In genomic region chr9:98645750-98646149, GRCm38 (mm10) we compare ENCODE assay signal across 9 mouse cellular contexts. TPM values are rescaled to one million over a fixed set of nuclear protein-coding genes. Genes with fewer than 3 reads are reported as not detected.
A peak's percentile ranks its signal among the peaks of the same experiment; 100 is the strongest.
DNase-seq lines count a peak whose midpoint lies in the region; ATAC-seq lines count a peak whose summit lies in the region.
"Had no signal": no experiment of that assay in that cellular context is flagged by ENCODE, and none has a peak within 500 bp of the region (broad histone marks: within the 10 kb centered on the region; RNA-seq: fewer than 3 reads in every experiment).

No protein-coding gene starts in this region.

- no peaks in the 10 kb centered on the region for H3K36me3 ChIP-seq in forebrain, embryonic 13.5 days (ENCODE audit: poor library complexity, severe bottlenecking)
- H3K36me3 ChIP-seq in hindbrain, embryonic 15.5 days = no peaks in the 10 kb centered on the region

- H3K27ac ChIP-seq in forebrain, embryonic 13.5 days = no peak overlapping the region
- H3K27ac ChIP-seq in hindbrain, embryonic 15.5 days (replicated peaks) = no peak overlapping the region

- WGBS in forebrain, embryonic 13.5 days = 27% methylated on average over 4 of the region's 4 CpGs
- 21% methylated on average over 4 of the region's 4 CpGs for WGBS in hindbrain, embryonic 15.5 days

- no peak overlapping the region for H3K4me3 ChIP-seq in forebrain, embryonic 13.5 days
- H3K4me3 ChIP-seq in hindbrain, embryonic 15.5 days = no peak overlapping the region
- H3K4me3 ChIP-seq: myocyte had no signal

- peak; percentile 18 for DNase-seq in WW6 (ENCODE audit: low read depth, low spot score)
- peak; percentile 37 for DNase-seq in c-Kit-positive CD71-negative TER-119-negative erythroid progenitor cells, embryonic 14.5 days (ENCODE audit: low read depth)
- DNase-seq in layer of hippocampus, postnatal 14 days (ENCODE audit: low spot score in 2 of 2) = peak; percentile 74 to 86
- peak; percentile 86 for DNase-seq in right cerebral cortex, postnatal 4 days

- H3K4me1 ChIP-seq in forebrain, embryonic 13.5 days = no peaks in the 10 kb centered on the region
- no peaks in the 10 kb centered on the region for H3K4me1 ChIP-seq in hindbrain, embryonic 15.5 days (replicated peaks)

- H3K9ac ChIP-seq in forebrain, embryonic 13.5 days = no peak overlapping the region
- H3K9ac ChIP-seq in hindbrain, embryonic 15.5 days = no peak overlapping the region

- H3K27me3 ChIP-seq in forebrain, embryonic 13.5 days = no peaks in the 10 kb centered on the region
- H3K27me3 ChIP-seq in hindbrain, embryonic 15.5 days = no peaks in the 10 kb centered on the region

- H3K4me2 ChIP-seq in forebrain, embryonic 13.5 days = no peak overlapping the region
- H3K4me2 ChIP-seq in hindbrain, embryonic 15.5 days = no peak overlapping the region

- peak; percentile 92 for ATAC-seq in forebrain, embryonic 13.5 days
- peak; percentile 66; the same call in 1 of the 2 replicates for ATAC-seq in hindbrain, embryonic 15.5 days (ENCODE audit: low FRiP score, low read depth)
- ATAC-seq in megakaryocyte progenitor cell, adult 5-6 weeks (replicated peaks; ENCODE audit: poor library complexity) = peak; percentile 80
- ATAC-seq in activated CD4-positive, CD25-positive, alpha-beta regulatory T cell, adult 4 months = no peak

- H3K9me3 ChIP-seq in forebrain, embryonic 13.5 days (replicated peaks) = no peaks in the 10 kb centered on the region
- H3K9me3 ChIP-seq in hindbrain, embryonic 15.5 days = no peaks in the 10 kb centered on the region

RNA-seq across cellular contexts. Expression of gene Mrps22, which starts 44.3 kb away (rescaled TPM):
- 68.4 and 69.6 TPM in 2 replicates for polyA plus RNA-seq in forebrain, embryonic 13.5 days (2015; fragmentation: Nextera tagmentation; extraction: Ambion mirVana)
- polyA plus RNA-seq in hindbrain, embryonic 15.5 days (2015; fragmentation: Nextera tagmentation; extraction: Ambion mirVana) = 54.0 and 55.8 TPM in 2 replicates
- 10 to 100 TPM; 30.2 to 33.5 TPM for total RNA-seq in layer of hippocampus, postnatal 14 days (2021)
- total RNA-seq in megakaryocyte progenitor cell, adult 5-6 weeks (2015) = 39.6 and 44.2 TPM in 2 replicates
- total RNA-seq in megakaryocyte progenitor cell, adult 5-6 weeks (2017) = 75.8 and 85.7 TPM in 2 replicates
- polyA plus RNA-seq in activated CD4-positive, CD25-positive, alpha-beta regulatory T cell, adult 4 months (2017; shearing (Covaris generic)) = 10 to 100 TPM; 18.6 to 21.4 TPM

Comparison
In these comparisons a context has a peak if more than half of its experiments do, and no peak if none do; other contexts are left out.
1. DNase-seq: peak in every context shown above with its lines; median percentile 86 in right cerebral cortex, postnatal 4 days; 80 in layer of hippocampus, postnatal 14 days; 37 in c-Kit-positive CD71-negative TER-119-negative erythroid progenitor cells, embryonic 14.5 days; 18 in WW6.